Mouse (Mus musculus) kidney, postnatal 0 days (tissue): ENCODE measurements around the gene Dusp22. TPM values are rescaled to one million over a fixed set of nuclear protein-coding genes. Genes with fewer than 3 reads are reported as not detected.
A peak's percentile ranks its signal among the peaks of the same experiment; 100 is the strongest.

ENCODE experiments used
- ATAC-seq: fragments of 200-750 bp; cut with Nextera tagmentation; replicated peaks from 2 replicates; pipeline ENCODE4 v1.8.0; 2017; ENCODE audit warnings: low read depth, moderate number of reproducible peaks, moderate TSS enrichment, moderate library complexity; ENCODE audit not compliant: low FRiP score
- DNase-seq: peaks from one replicate; pipeline ENCODE4 v3.0.0-alpha.2; 2016; ENCODE audit warnings: low spot score
- H3K27ac ChIP-seq: fragments of 300-500 bp; sonication (generic); 2 replicates; pipeline ENCODE4 v1.5.1; 2014; ENCODE audit warnings: mild to moderate bottlenecking
- H3K27me3 ChIP-seq: fragments of 300-500 bp; sonication (generic); 2 replicates; pipeline ENCODE4 v1.6.1; 2014; ENCODE audit warnings: low read length, mixed read lengths; ENCODE audit not compliant: insufficient read depth
- H3K36me3 ChIP-seq: fragments of 300-500 bp; sonication (generic); 2 replicates; pipeline ENCODE4 v1.6.1; 2014; ENCODE audit warnings: low read length, mixed read lengths; ENCODE audit not compliant: insufficient read depth
- H3K4me1 ChIP-seq: fragments of 300-500 bp; sonication (generic); replicated peaks from 2 replicates; pipeline ENCODE4 v1.6.1; 2014; ENCODE audit warnings: antibody characterized with exemption, low read length, mixed read lengths; ENCODE audit not compliant: insufficient read depth
- H3K4me2 ChIP-seq: fragments of 300-500 bp; sonication (generic); 2 replicates; pipeline ENCODE4 v1.6.1; 2014; ENCODE audit warnings: mild to moderate bottlenecking, low read length, moderate library complexity, mixed read lengths
- H3K4me3 ChIP-seq: fragments of 300-500 bp; sonication (generic); replicated peaks from 2 replicates; pipeline ENCODE4 v1.5.1; 2014; ENCODE audit warnings: low read depth, low read length
- H3K9ac ChIP-seq: fragments of 300-500 bp; sonication (generic); 2 replicates; pipeline ENCODE4 v1.6.1; 2014; ENCODE audit warnings: low read depth, low read length
- H3K9me3 ChIP-seq: fragments of 300-500 bp; sonication (generic); replicated peaks from 2 replicates; pipeline ENCODE4 v1.6.1; 2016; ENCODE audit warnings: low read length, inconsistent platforms, mixed read lengths
- CTCF ChIP-seq: IDR thresholded peaks from 2 replicates; pipeline ENCODE4 v1.5.1; 2016; ENCODE audit warnings: antibody characterized with exemption, low read depth, mild to moderate bottlenecking, moderate library complexity
- WGBS: fragments of 180-500 bp; shearing (Covaris S2); extraction: QIAGEN DNeasy Blood & Tissue Kit; methylation state at CpG from one replicate; pipeline ENCODE4 v1.1.7; 2014; 5-methylcytosine and 5-hydroxymethylcytosine counted together
- polyA plus RNA-seq: library from polyadenylated mRNA; unstranded; fragments of >200 nt; fragmentation: Nextera tagmentation; extraction: Ambion mirVana; gene quantifications from 2 replicates; pipeline ENCODE4 v1.2.1, GENCODE M21; 2015

Dusp22 gene
- polyA plus RNA-seq, 1 experiment from 2014 or later: 18.0 TPM

DNA sequence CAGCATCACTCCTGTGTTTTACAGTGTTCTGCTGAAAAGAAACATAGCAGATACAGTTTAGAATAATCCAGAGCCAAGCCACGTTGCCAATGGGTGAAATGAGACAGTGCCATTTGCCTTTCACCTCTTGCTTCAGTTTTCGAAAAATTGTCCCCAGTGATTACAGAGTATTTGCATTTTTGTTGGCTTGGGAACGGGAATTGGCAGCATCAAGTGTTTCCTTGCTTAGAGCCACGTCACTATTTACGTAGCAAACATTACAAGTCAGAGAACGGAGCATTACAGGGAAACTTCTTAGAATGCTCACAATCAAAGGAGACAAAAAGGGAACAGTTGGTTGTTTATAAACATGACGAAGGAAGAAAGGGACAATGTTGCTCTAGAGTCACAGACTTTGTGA lies 85.3 kb downstream of the Dusp22 start:
- H3K27me3 ChIP-seq: peaks cover 27% of the 10 kb centered on the region
- H3K4me3 ChIP-seq: no peak overlapping the region
- H3K9me3 ChIP-seq: no peaks in the 10 kb centered on the region
- no peak overlapping the region for H3K9ac ChIP-seq
- no peak overlapping the region for H3K27ac ChIP-seq
- 79% methylated on average over 7 of the region's 7 CpGs for WGBS
- no peak overlapping the region for H3K4me2 ChIP-seq
- no peak for DNase-seq
- no peak for TF ChIP-seq CTCF
- no peaks in the 10 kb centered on the region for H3K36me3 ChIP-seq
- H3K4me1 ChIP-seq: peaks cover 13% of the 10 kb centered on the region; the same call in 1 of the 2 replicates
- ATAC-seq: no peak

DNA sequence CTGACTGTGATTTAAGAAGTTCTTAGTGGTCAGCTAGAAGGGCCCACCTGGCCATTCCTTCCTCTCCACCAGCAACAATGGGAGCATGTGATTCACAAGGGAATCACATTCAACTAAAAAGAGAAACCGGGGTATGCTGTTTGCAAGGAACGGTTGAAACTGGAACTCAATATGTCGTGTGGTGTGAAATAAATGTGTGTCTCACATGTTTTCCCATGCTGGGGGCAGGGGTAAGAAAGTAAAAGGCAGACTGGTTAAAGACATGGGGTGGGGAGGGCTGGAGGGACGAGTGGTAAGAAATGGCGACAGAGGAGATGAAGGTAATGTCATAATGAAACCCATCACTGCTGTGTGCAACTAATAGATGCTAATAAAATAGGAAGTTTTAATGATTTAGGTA lies 87.3 kb downstream of the Dusp22 start:
- ATAC-seq (no peak), DNase-seq (no peak)
- no peak overlapping the region for H3K9ac ChIP-seq
- no peaks in the 10 kb centered on the region for H3K36me3 ChIP-seq
- no peak overlapping the region for H3K4me3 ChIP-seq
- H3K27me3 ChIP-seq: peaks cover 40% of the 10 kb centered on the region
- no peaks in the 10 kb centered on the region for H3K9me3 ChIP-seq
- no peak overlapping the region for H3K4me2 ChIP-seq
- H3K27ac ChIP-seq: no peak overlapping the region
- peaks cover 18% of the 10 kb centered on the region; the same call in 1 of the 2 replicates for H3K4me1 ChIP-seq
- TF ChIP-seq CTCF: no peak
- 75% methylated on average over 5 of the region's 5 CpGs for WGBS

- no peak overlapping the region for H3K4me3 ChIP-seq
- H3K36me3 ChIP-seq: no peaks in the 10 kb centered on the region
- TF ChIP-seq CTCF: no peak
- peaks cover 18% of the 10 kb centered on the region; the same call in 1 of the 2 replicates for H3K4me1 ChIP-seq
- H3K27ac ChIP-seq: no peak overlapping the region
- 72% methylated on average over 11 of the region's 11 CpGs for WGBS
- DNase-seq: no peak
- no peak overlapping the region for H3K4me2 ChIP-seq
- H3K9ac ChIP-seq: no peak overlapping the region
- H3K27me3 ChIP-seq: peaks cover 42% of the 10 kb centered on the region
- ATAC-seq: no peak
- no peaks in the 10 kb centered on the region for H3K9me3 ChIP-seq
These were observed 87.7 kb downstream of the Dusp22 start for GRCm38 (mm10) chr13:30747504-30747903.

GRCm38 (mm10) chr13:30748321-30748720 lies 88.5 kb downstream of the Dusp22 start:
- 51% methylated on average over 11 of the region's 11 CpGs for WGBS
- no peak for TF ChIP-seq CTCF
- no peaks in the 10 kb centered on the region for H3K9me3 ChIP-seq
- H3K36me3 ChIP-seq: no peaks in the 10 kb centered on the region
- H3K27me3 ChIP-seq: peaks cover 42% of the 10 kb centered on the region
- H3K4me2 ChIP-seq: no peak overlapping the region; the same call in 1 of the 2 replicates
- H3K4me1 ChIP-seq: peaks cover 18% of the 10 kb centered on the region; the same call in 1 of the 2 replicates
- H3K4me3 ChIP-seq: no peak overlapping the region
- no peak for ATAC-seq
- no peak for DNase-seq
- no peak overlapping the region for H3K9ac ChIP-seq
- no peak overlapping the region for H3K27ac ChIP-seq

- no peak for TF ChIP-seq CTCF
- H3K36me3 ChIP-seq: no peaks in the 10 kb centered on the region
- peak within 1 kb of the TSS; percentile 30 for H3K4me3 ChIP-seq
- WGBS: under 1% methylated on average over 20 of the region's 21 CpGs
- peaks cover 42% of the 10 kb centered on the region for H3K27me3 ChIP-seq
- peak within 1 kb of the TSS; percentile 73 for H3K4me2 ChIP-seq
- H3K9me3 ChIP-seq: no peaks in the 10 kb centered on the region
- no peak within 1 kb of the TSS for H3K27ac ChIP-seq
- no peak within 1 kb of the TSS for H3K9ac ChIP-seq
- ATAC-seq (peak; percentile 57; the same call in 1 of the 2 replicates), DNase-seq (peak; percentile 57)
- peaks cover 18% of the 10 kb centered on the region; the same call in 1 of the 2 replicates for H3K4me1 ChIP-seq
These were observed 89.3 kb downstream of the Dusp22 start, which contains the start of gene Irf4 for GRCm38 (mm10) chr13:30749021-30749556. Gene Irf4, plus strand, starts transcription at chr13:30749226.

- Histone ChIP-seq H3K4me1 (peaks cover 18% of the 10 kb centered on the region; the same call in 1 of the 2 replicates), H3K4me3 (peak overlapping the region; percentile 30), H3K36me3 (no peaks in the 10 kb centered on the region), H3K9ac (no peak overlapping the region), H3K4me2 (peak overlapping the region; percentile 73), H3K27me3 (peaks cover 42% of the 10 kb centered on the region), H3K9me3 (no peaks in the 10 kb centered on the region), H3K27ac (no peak overlapping the region)
- no peak for TF ChIP-seq CTCF
- DNase-seq: no peak
- WGBS: 5% methylated on average over 11 of the region's 11 CpGs
- no peak; the same call in 1 of the 2 replicates for ATAC-seq
These were observed 89.8 kb downstream of the Dusp22 start for GRCm38 (mm10) chr13:30749557-30750141.
